ENCODE assay signal across 13 mouse cellular contexts in genomic region chr6:126767610-126768532, GRCm38 (mm10). TPM values are rescaled to one million over a fixed set of nuclear protein-coding genes. Genes with fewer than 3 reads are reported as not detected.
DNase-seq lines count a peak whose midpoint lies in the region; ATAC-seq and TF ChIP-seq lines count a peak whose summit lies in the region.
"Had no signal": no experiment of that assay in that cellular context is flagged by ENCODE, and none has a peak within 500 bp of the region (broad histone marks: within the 10 kb centered on the region; RNA-seq: fewer than 3 reads in every experiment).

No protein-coding gene starts in this region.

- H3K4me2 ChIP-seq in hindbrain, embryonic 14.5 days (replicated peaks), result 0 out of 2 replicates have a peak overlapping the region, but pooled peaks have one; percentile 4
- H3K4me2 ChIP-seq in midbrain, postnatal 0 days (ENCODE audit: low read depth, low read length, poor library complexity, severe bottlenecking), result no peak overlapping the region
- H3K4me2 ChIP-seq: embryonic facial prominence, embryonic 13.5 days; liver, embryonic 11.5 days had no signal

- no peaks in the 10 kb centered on the region for H3K36me3 ChIP-seq in forebrain, embryonic 10.5 days (replicated peaks)
- H3K36me3 ChIP-seq in hindbrain, embryonic 14.5 days (replicated peaks; ENCODE audit: control insufficient read depth, insufficient read depth), result no peaks in the 10 kb centered on the region
- no peaks in the 10 kb centered on the region for H3K36me3 ChIP-seq in midbrain, postnatal 0 days (ENCODE audit: insufficient read depth, low read length)
- H3K36me3 ChIP-seq: embryonic facial prominence, embryonic 13.5 days had no signal

- WGBS in forebrain, embryonic 10.5 days, result 34% methylated on average over 7 of the region's 7 CpGs
- 16% methylated on average over 7 of the region's 7 CpGs for WGBS in hindbrain, embryonic 14.5 days
- 8% methylated on average over 7 of the region's 7 CpGs for WGBS in midbrain, postnatal 0 days

- peak overlapping the region; percentile 32; the same call in 1 of the 2 replicates for H3K9ac ChIP-seq in hindbrain, embryonic 14.5 days
- no peak overlapping the region for H3K9ac ChIP-seq in midbrain, postnatal 0 days (replicated peaks; ENCODE audit: low read length, poor library complexity, severe bottlenecking)
- H3K9ac ChIP-seq: embryonic facial prominence, embryonic 13.5 days had no signal

- no peaks in the 10 kb centered on the region for H3K9me3 ChIP-seq in forebrain, embryonic 10.5 days
- no peaks in the 10 kb centered on the region for H3K9me3 ChIP-seq in hindbrain, embryonic 14.5 days (ENCODE audit: control insufficient read depth, low read length)
- no peaks in the 10 kb centered on the region for H3K9me3 ChIP-seq in midbrain, postnatal 0 days (ENCODE audit: low read length)
- H3K9me3 ChIP-seq: embryonic facial prominence, embryonic 13.5 days had no signal

- no peak for TF ChIP-seq CTCF in midbrain, postnatal 0 days (IDR thresholded peaks at IDR 0.05)

- peak; percentile 68 for ATAC-seq in hindbrain, embryonic 14.5 days (ENCODE audit: low FRiP score)
- ATAC-seq in midbrain, postnatal 0 days (ENCODE audit: low FRiP score), result peak; percentile 65

- no peaks in the 10 kb centered on the region for H3K27me3 ChIP-seq in forebrain, embryonic 10.5 days (ENCODE audit: poor library complexity, severe bottlenecking)
- no peaks in the 10 kb centered on the region for H3K27me3 ChIP-seq in hindbrain, embryonic 14.5 days (ENCODE audit: control insufficient read depth, insufficient read depth, low read length)
- H3K27me3 ChIP-seq in midbrain, postnatal 0 days (ENCODE audit: insufficient read depth, low read length), result no peaks in the 10 kb centered on the region
- H3K27me3 ChIP-seq: embryonic facial prominence, embryonic 13.5 days had no signal

- peak overlapping the region; percentile 58 for H3K27ac ChIP-seq in forebrain, embryonic 10.5 days
- peak overlapping the region; percentile 74 for H3K27ac ChIP-seq in hindbrain, embryonic 14.5 days
- H3K27ac ChIP-seq in midbrain, postnatal 0 days (ENCODE audit: low read depth, low read length), result peak overlapping the region; percentile 73
- H3K27ac ChIP-seq: embryonic facial prominence, embryonic 13.5 days; kidney, postnatal 0 days had no signal

- H3K4me1 ChIP-seq in forebrain, embryonic 10.5 days, result peaks cover 41% of the 10 kb centered on the region
- H3K4me1 ChIP-seq in hindbrain, embryonic 14.5 days (replicated peaks; ENCODE audit: control insufficient read depth, insufficient read depth, low read length), result peaks cover 26% of the 10 kb centered on the region
- peaks cover 12% of the 10 kb centered on the region for H3K4me1 ChIP-seq in midbrain, postnatal 0 days (ENCODE audit: insufficient read depth, low read length)

- no peak overlapping the region for H3K4me3 ChIP-seq in forebrain, embryonic 10.5 days
- no peak overlapping the region for H3K4me3 ChIP-seq in hindbrain, embryonic 14.5 days (replicated peaks; ENCODE audit: low read length)
- H3K4me3 ChIP-seq in midbrain, postnatal 0 days (ENCODE audit: low read depth, low read length), result no peak overlapping the region
- H3K4me3 ChIP-seq: embryonic facial prominence, embryonic 13.5 days had no signal

- DNase-seq in embryo, embryonic 10.5 days (ENCODE audit: low spot score), result peak; percentile 30
- no peak for DNase-seq in forebrain, embryonic 10.5 days (ENCODE audit: extremely low spot score, low spot score)
- no peak for DNase-seq in hindbrain, embryonic 14.5 days (ENCODE audit: low spot score)
- peak; percentile 59 for DNase-seq in midbrain, postnatal 0 days (ENCODE audit: low spot score)
- no peak for DNase-seq in cerebellum, postnatal 36 days
- DNase-seq in urinary bladder, postnatal 4 days (ENCODE audit: low spot score in 2 of 2), result no peak
- no peak for DNase-seq in urinary bladder, adult 2 months (ENCODE audit: low spot score)
- DNase-seq: adrenal gland, adult 8-10 months; heart, adult 11 months had no signal

RNA-seq across cellular contexts. Expression of gene Kcna6, which starts 27.4 kb away (rescaled TPM):
- 2.9 and 3.4 TPM in 2 replicates for polyA plus RNA-seq in forebrain, embryonic 10.5 days (2016; fragmentation: Nextera tagmentation; extraction: Ambion mirVana)
- 18.5 and 22.9 TPM in 2 replicates for polyA plus RNA-seq in hindbrain, embryonic 14.5 days (2014; fragmentation: Nextera tagmentation; extraction: Ambion mirVana)
- total RNA-seq in midbrain, postnatal 0 days (2014; rRNA removed), result 91.7 and 95.9 TPM in 2 replicates
- 26.9 and 29.2 TPM in 2 replicates for polyA plus RNA-seq in midbrain, postnatal 0 days (2015; fragmentation: Nextera tagmentation; extraction: Ambion mirVana)
- 4.2 and 4.8 TPM in 2 replicates for polyA plus RNA-seq in urinary bladder, adult 2 months (2012; rRNA removed)
- total RNA-seq: hematopoietic stem cell, adult 5-6 weeks had no signal

Comparison
In these comparisons a context has a peak if more than half of its experiments do, and no peak if none do; other contexts are left out.
1. DNase-seq: peak in embryo, embryonic 10.5 days (single experiment) and midbrain, postnatal 0 days (single experiment); none in forebrain, embryonic 10.5 days (single experiment), hindbrain, embryonic 14.5 days (single experiment), cerebellum, postnatal 36 days (0 of 2), urinary bladder, postnatal 4 days (0 of 2) and urinary bladder, adult 2 months (single experiment).
2. Peak in every context shown above with its lines, with median percentiles within 50 percentile points of each other: H3K27ac ChIP-seq.